Mouse (Mus musculus): ENCODE measurements at regions not wholly inside any gene's neighbourhood (a gene's known extent, or its start where the extent isn't known, plus 50 kb on each side); places are given as distances from the start of the nearest gene placed in this dataset.

DNA sequence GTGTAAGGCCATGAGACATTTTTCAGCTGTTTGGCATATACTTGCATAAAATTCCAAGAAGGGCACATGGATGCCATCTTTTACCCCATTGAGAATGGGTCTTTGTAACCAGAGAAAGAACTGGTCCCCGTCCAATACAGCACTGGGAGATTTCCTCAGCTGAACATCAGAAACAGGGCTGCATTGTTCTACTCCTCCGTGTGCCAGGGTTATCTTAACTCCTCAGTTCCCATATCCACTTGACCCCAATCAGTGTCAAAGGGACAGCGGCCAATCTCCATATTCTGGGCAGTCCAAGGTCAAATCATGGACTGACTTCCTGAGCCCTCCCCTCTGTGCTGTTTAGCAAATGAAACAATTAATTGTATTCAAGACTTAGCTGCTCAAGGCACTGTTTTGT lies 112.5 kb upstream of the Slco3a1 start:
- Histone ChIP-seq H3K9me3 (ENCODE audit: low read length) (no peaks in the 10 kb centered on the region), H3K4me3 (replicated peaks; ENCODE audit: low read length) (no peak overlapping the region), H3K36me3 (ENCODE audit: insufficient read depth, low read length) (no peaks in the 10 kb centered on the region), H3K27me3 (ENCODE audit: insufficient read depth, low read length) (no peaks in the 10 kb centered on the region), H3K4me1 (replicated peaks; ENCODE audit: low read depth, low read length) (peaks cover 15% of the 10 kb centered on the region)
- TF ChIP-seq POU5F1 (IDR thresholded peaks at IDR 0.05; ENCODE audit: borderline replicate concordance, low read length) (no peak), CTCF (conservative IDR thresholded peaks at IDR 0.05; ENCODE audit: low read length) (no peak), NANOG (IDR thresholded peaks at IDR 0.05; ENCODE audit: borderline replicate concordance, low read length) (peak; percentile 46; the same call in 1 of the 2 replicates)

DNA sequence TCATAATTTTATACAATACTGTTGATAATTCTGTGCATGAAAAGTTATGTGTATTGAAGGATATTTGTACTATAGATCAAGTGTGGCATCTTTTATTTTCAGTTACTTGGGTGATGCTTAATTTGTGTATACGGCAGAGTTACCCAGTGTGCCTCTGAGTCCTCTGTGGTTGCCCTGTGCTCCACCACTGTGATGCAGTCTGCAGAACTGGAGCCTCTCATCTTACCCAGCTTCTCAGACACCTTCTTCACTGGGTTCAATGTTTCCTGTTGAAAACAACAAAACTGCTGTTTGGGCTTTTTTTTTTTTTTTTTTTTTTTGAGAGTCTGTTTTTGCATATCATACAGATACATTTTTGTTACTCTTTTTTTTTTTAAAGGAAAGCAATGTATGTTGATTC lies 109.2 kb upstream of the Slco3a1 start:
- Histone ChIP-seq H3K4me1 (replicated peaks; ENCODE audit: low read depth, low read length) (peaks cover 15% of the 10 kb centered on the region), H3K9me3 (ENCODE audit: low read length) (no peaks in the 10 kb centered on the region), H3K27me3 (ENCODE audit: insufficient read depth, low read length) (no peaks in the 10 kb centered on the region), H3K4me3 (replicated peaks; ENCODE audit: low read length) (no peak overlapping the region), H3K36me3 (ENCODE audit: insufficient read depth, low read length) (no peaks in the 10 kb centered on the region)
- TF ChIP-seq POU5F1 (IDR thresholded peaks at IDR 0.05; ENCODE audit: borderline replicate concordance, low read length), result no peak
- TF ChIP-seq CTCF (conservative IDR thresholded peaks at IDR 0.05; ENCODE audit: low read length), result no peak
- TF ChIP-seq NANOG (IDR thresholded peaks at IDR 0.05; ENCODE audit: borderline replicate concordance, low read length), result no peak

DNA sequence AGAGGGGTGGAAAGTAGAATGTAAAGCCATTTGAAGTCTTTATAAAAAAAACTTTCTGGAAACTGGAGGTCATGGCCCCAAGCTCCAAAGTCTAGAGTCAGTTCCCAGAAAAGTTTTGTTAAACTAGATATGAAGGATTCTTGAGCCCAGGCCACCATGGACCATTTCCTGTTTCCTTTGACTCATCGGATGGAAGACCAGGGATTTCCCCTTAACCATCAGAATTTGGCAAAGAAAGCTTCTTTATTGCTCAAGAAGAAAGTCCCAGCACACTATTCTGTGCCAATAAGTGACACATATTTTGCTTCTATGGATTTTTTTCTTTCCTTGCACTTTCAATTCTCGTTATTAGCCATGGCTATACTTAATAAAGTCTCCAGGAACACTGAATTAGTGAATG lies 92.7 kb upstream of the Slco3a1 start:
- TF ChIP-seq NANOG (IDR thresholded peaks at IDR 0.05; ENCODE audit: borderline replicate concordance, low read length) (no peak), POU5F1 (IDR thresholded peaks at IDR 0.05; ENCODE audit: borderline replicate concordance, low read length) (no peak), CTCF (conservative IDR thresholded peaks at IDR 0.05; ENCODE audit: low read length) (no peak)
- no peaks in the 10 kb centered on the region for H3K27me3 ChIP-seq (ENCODE audit: insufficient read depth, low read length)
- H3K4me1 ChIP-seq (replicated peaks; ENCODE audit: low read depth, low read length), result no peaks in the 10 kb centered on the region
- no peaks in the 10 kb centered on the region for H3K36me3 ChIP-seq (ENCODE audit: insufficient read depth, low read length)
- H3K9me3 ChIP-seq (ENCODE audit: low read length), result no peaks in the 10 kb centered on the region; the same call in 1 of the 2 replicates
- H3K4me3 ChIP-seq (replicated peaks; ENCODE audit: low read length), result no peak overlapping the region

DNA sequence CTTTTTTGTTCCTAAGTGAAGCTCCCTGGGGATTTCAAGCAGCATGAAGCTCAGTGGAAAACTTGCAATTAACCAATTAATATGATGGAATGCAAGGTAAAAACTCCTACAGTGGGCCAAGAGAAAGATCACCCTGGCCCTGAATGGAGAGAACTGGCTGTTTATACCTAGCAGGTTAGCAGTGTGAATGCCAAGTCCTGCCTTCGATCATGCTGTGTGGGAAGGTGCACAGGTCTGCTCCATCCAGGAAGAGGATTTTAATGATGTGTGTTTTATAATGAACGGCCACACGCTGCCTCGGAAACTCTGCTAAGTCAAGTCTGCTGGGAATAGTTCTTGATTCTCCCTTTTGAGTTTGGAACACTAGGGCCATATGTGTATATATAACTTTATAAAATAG lies 85.6 kb upstream of the Slco3a1 start:
- H3K4me1 ChIP-seq (replicated peaks; ENCODE audit: low read depth, low read length), result no peaks in the 10 kb centered on the region
- no peaks in the 10 kb centered on the region for H3K36me3 ChIP-seq (ENCODE audit: insufficient read depth, low read length)
- no peaks in the 10 kb centered on the region for H3K9me3 ChIP-seq (ENCODE audit: low read length)
- no peaks in the 10 kb centered on the region for H3K27me3 ChIP-seq (ENCODE audit: insufficient read depth, low read length)
- TF ChIP-seq NANOG (IDR thresholded peaks at IDR 0.05; ENCODE audit: borderline replicate concordance, low read length), result no peak
- no peak for TF ChIP-seq CTCF (conservative IDR thresholded peaks at IDR 0.05; ENCODE audit: low read length)
- TF ChIP-seq POU5F1 (IDR thresholded peaks at IDR 0.05; ENCODE audit: borderline replicate concordance, low read length), result no peak
- H3K4me3 ChIP-seq (replicated peaks; ENCODE audit: low read length), result no peak overlapping the region

GRCm38 (mm10) chr7:74632217-74632616 lies 77.6 kb upstream of the Slco3a1 start:
- H3K4me1 ChIP-seq (replicated peaks; ENCODE audit: low read depth, low read length), result no peaks in the 10 kb centered on the region
- no peaks in the 10 kb centered on the region for H3K27me3 ChIP-seq (ENCODE audit: insufficient read depth, low read length)
- H3K4me3 ChIP-seq (replicated peaks; ENCODE audit: low read length), result no peak overlapping the region
- H3K36me3 ChIP-seq (ENCODE audit: insufficient read depth, low read length), result no peaks in the 10 kb centered on the region
- TF ChIP-seq POU5F1 (IDR thresholded peaks at IDR 0.05; ENCODE audit: borderline replicate concordance, low read length) (no peak), CTCF (conservative IDR thresholded peaks at IDR 0.05; ENCODE audit: low read length) (no peak), NANOG (IDR thresholded peaks at IDR 0.05; ENCODE audit: borderline replicate concordance, low read length) (no peak)
- no peaks in the 10 kb centered on the region for H3K9me3 ChIP-seq (ENCODE audit: low read length)

DNA sequence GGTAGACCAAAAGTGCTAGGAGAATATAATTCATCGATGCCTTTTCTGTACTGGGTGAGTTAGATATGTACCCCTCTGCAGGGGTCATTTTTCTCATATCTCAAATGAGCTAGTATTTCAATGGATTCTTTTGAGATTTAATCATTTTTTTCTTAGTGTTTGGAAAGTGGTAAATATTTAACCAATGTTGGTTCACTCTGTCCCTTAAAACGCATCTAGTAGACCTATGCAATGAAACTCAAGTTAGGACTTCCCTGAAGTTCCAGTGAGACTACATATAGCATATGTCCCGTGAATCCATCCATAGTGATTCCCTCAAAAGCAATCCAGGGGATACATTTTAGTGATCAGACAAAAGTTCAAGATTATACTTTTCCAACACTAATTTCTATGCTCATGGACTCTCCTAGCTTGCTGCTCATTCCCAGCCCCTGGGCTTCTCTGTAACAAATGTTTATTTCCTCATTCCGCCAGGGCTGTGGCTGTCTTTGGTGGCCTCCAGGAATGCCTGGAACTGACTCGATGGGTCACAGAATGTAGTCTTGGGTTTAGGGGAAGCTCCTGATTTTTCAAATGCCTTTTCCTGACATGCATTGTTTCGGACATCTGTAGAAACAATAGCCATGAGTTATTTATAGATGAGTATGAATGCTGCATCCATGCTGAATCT lies 74.4 kb upstream of the Slco3a1 start:
- no peak overlapping the region for H3K4me3 ChIP-seq (replicated peaks; ENCODE audit: low read length)
- no peaks in the 10 kb centered on the region for H3K36me3 ChIP-seq (ENCODE audit: insufficient read depth, low read length)
- no peaks in the 10 kb centered on the region for H3K27me3 ChIP-seq (ENCODE audit: insufficient read depth, low read length)
- no peaks in the 10 kb centered on the region for H3K9me3 ChIP-seq (ENCODE audit: low read length)
- no peaks in the 10 kb centered on the region for H3K4me1 ChIP-seq (replicated peaks; ENCODE audit: low read depth, low read length)
- no peak for TF ChIP-seq NANOG (IDR thresholded peaks at IDR 0.05; ENCODE audit: borderline replicate concordance, low read length)
- no peak for TF ChIP-seq CTCF (conservative IDR thresholded peaks at IDR 0.05; ENCODE audit: low read length)
- TF ChIP-seq POU5F1 (IDR thresholded peaks at IDR 0.05; ENCODE audit: borderline replicate concordance, low read length), result no peak
